Mouse (Mus musculus): ENCODE measurements around the gene Il34.

Gene Il34

GRCm38 (mm10) chr8:110805669-110806068 is at the start of gene Il34:
Gene Il34 (minus strand): TSS chr8:110805924.
- in situ Hi-C loops (cut with MseI, MboI) = loop anchor here in 1 of 2 experiments (5.0 kb wide), 1 partner anchor 53 kb away; no protein-coding TSS in a partner anchor

- in situ Hi-C loops (cut with MseI, MboI) = loop anchor here in 1 of 2 experiments (10.0 kb wide), 1 partner anchor 96 kb away; no protein-coding TSS in a partner anchor
These were observed 45.5 kb upstream of the Il34 start for GRCm38 (mm10) chr8:110851186-110851585.

DNA sequence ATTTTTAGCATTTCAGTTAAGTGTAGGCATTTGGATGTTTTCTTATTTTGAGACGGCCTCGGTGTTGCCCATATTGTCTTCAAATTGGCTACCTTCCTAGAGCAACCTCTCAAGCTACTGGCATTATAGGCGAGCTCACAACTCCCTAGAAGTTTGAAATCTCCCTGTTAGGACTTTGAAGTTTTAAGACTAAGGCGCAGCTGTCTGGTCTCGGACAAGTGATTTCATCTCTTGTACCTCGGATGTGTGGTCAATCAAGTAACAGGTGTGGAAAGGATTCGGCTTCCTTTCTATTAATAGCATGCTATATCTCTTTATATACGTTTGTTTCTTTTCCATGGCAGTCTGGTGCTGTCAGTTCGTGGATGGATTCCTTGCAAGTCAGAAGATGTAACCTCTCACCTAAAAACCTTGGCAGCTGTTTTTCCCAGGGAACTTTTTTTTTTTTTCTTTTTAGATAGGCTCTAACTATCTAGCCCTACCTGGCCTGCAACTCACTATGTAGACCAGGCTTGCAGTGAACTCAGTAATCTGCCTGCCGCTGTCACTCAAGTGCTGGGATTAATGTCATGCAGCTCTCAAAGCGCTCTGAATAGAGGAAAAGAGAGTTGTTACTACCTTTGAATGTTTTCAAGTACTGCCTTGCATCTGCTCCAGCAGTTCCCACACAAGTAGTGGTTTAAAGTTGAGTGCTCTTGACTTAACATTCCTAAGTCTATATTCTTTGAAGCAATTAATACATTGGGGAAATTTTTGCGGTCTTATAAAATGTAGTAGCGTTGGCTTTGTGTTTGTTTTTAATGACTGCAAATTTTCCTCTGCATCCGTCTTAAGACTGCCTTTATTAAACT is 42.1 kb upstream of the Il34 start:
- in situ Hi-C loops (cut with MseI, MboI) = no loop called here

DNA sequence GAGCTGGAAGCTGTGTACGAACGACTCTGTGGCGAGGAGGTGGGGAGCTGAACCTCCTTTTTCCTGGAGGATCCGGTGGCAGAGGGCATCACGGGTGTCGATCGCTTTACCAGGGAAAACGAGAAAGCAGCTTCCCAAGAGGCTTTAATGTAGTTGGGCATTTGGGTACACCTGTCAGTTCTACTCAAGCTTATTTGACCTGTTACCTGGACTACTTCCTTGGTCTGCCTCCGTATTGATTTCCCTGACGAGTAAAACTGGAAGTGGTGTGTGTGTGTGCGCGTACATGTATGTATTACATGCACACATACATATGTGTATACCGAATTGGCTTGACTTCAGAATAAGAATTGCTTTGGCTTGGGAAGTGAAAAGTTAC is 41.4 kb upstream of the Il34 start:
- in situ Hi-C loops (cut with MseI, MboI) = no loop called here

- in situ Hi-C loops (cut with MseI, MboI) = no loop called here
These were observed 40.9 kb upstream of the Il34 start, which contains the start of the genes Cog4 and Sf3b3 for GRCm38 (mm10) chr8:110846405-110847170. Gene Cog4 (plus strand): TSS chr8:110846600. Gene Sf3b3 (minus strand): TSS chr8:110846787.

- in situ Hi-C loops (cut with MseI, MboI) = no loop called here
These were observed 40.2 kb upstream of the Il34 start for GRCm38 (mm10) chr8:110845821-110846404.

DNA sequence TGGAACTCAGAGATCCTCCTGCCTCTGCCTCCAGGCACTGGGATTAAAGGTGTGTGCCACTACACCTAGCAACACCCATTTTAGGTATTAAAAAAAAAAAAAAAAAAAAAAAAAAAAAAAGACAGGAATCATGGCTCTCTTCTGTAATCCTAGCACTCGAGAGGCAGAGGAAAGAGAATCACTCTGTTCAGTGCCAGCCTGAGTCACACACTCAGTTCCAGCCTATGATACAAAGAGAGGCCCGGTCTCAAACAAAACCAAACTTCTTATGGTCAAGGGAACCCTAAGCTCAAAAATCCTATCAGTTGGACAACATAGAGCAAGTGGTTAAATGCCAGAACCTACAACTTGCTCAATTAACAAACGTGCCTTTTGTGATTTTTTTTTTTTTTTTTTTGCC is 39.2 kb upstream of the Il34 start:
- in situ Hi-C loops (cut with MseI, MboI) = no loop called here

DNA sequence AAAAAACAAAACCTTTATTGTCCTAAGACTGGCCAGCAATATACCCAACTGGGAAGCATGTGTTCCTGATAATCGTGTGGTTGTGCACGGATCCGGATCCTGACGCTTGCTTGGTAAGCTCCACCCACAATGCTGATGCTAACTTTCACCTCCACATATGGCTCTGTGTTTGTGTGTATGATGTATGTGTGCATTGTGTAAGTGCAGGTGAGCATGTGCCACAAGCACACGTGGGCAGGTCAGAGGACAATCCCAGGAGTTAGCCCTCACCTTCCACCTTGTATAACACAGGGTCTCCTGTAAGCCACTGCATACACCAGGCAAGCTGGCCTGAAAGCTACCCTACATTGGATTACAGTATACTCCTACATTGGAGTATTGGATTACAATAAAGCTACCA is 37.5 kb upstream of the Il34 start:
- in situ Hi-C loops (cut with MseI, MboI) = no loop called here

- in situ Hi-C loops (cut with MseI, MboI) = no loop called here
These were observed 36.4 kb upstream of the Il34 start for GRCm38 (mm10) chr8:110842012-110842574.

DNA sequence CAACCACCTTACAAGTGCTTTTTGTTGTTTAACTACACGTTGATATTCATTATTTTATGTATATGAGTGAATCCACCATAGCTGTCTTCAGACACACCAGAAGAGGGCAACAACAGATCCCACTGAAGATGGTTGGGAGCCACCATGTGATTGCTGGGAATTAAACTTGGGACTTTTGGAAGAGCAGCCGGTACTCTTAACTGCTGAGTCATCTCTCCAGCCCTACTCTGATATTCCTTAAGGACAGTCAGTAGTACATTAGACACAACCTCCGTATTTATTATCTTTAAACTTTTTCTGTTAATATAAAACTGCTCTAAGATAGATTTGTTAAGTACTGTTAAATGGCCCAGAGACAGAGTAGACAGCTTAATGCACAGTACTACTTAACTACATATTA is 26.2 kb upstream of the Il34 start:
- in situ Hi-C loops (cut with MseI, MboI) = no loop called here

- in situ Hi-C loops (cut with MseI, MboI) = no loop called here
These were observed 22.8 kb upstream of the Il34 start for GRCm38 (mm10) chr8:110828511-110828910.

DNA sequence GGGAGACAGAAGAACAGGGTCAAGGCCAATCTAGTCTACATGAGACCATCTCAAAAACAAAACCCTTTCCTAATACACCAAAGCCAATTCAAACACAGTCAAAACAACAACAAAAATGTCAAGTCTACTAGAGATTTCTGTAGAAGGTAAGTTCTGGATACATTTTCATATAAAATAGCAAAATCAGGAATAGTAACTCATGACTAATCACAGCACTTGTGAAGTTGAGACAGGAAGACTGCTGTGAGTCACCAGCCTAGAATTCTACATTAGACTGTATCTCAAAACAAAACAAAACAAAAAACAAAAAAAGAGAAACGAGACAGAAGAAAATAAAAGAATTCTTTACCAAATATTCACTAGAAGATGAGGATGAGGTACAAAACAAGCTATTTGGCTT is 19.1 kb upstream of the Il34 start:
- in situ Hi-C loops (cut with MseI, MboI) = no loop called here

GRCm38 (mm10) chr8:110821960-110822359 is 16.2 kb upstream of the Il34 start:
- in situ Hi-C loops (cut with MseI, MboI) = no loop called here

DNA sequence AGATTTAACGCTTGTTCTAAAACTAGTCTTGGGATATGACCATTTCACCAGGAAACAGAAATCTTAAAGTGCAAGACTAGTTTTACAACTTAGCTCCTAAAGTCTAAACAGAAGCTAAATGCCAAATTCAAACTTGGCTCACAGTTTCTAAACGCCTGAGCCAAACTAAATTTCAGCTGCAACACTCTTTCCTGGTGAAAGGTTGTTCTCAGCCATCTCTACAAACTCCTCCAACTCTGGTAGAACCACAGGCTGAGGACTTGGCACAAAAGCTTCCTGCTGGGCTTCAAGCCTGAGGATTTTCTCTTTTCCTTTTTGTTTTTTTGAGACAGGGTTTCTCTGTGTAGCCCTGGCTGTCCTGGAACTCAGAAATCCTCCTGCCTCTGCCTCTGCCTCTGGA is 14.5 kb upstream of the Il34 start:
- in situ Hi-C loops (cut with MseI, MboI) = no loop called here

DNA sequence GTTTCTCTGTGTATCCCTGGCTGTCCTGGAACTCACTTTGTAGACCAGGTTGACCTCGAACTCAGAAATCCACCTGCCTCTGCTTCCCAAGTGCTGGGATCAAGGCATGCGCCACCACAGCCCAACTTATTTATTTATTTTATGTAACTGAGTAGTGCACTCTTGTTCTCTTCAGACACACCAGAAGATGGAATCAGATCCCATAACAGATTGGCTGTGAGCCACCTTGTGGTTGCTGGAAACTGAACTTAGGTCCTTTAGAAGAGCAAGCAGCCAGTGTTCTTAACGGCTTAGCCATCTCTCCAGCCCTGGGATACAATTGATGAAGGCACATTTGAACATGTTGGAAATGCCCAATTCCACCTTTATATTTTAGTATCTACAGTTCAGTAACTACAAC is 12.9 kb upstream of the Il34 start:
- in situ Hi-C loops (cut with MseI, MboI) = no loop called here

DNA sequence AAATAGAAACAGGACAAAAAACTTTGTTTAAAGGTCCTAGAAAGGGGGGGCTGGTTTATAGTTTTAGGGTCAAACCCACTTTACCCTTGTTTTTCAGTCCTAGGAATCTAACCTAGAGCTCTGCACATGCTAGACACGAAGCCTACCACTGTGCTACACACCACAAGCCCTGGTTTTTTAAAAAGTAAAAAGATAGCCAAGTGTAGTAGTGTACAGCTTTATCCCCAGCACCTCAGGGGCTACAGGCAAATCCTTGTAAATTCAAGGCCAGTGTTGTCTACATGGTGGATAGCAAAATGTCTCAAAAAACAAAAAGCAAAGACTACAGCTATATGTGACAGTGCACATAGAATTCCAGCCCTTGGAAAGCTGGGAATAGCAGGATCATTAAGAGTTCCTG is 11.3 kb upstream of the Il34 start:
- in situ Hi-C loops (cut with MseI, MboI) = no loop called here

DNA sequence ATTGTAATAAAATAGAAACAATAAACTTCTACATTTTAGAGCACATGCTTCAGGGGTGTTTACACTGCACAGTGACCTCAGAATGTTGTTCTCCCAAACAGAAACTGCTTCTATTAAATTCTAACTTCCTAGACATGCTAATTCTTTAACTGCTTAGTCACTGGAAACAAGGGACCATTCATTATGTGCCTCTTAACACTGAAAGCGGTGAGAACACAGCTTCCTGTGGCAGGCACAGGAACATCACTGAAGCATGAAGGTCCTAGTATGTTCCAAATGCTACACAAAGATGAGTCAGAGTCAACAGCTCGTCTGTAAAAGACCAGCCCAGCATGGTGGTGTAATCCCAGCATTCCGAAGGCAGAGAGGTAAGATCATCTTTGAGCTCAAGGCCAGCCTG is 9.6 kb upstream of the Il34 start:
- in situ Hi-C loops (cut with MseI, MboI) = no loop called here

GRCm38 (mm10) chr8:110813081-110813812 is 7.5 kb upstream of the Il34 start:
- in situ Hi-C loops (cut with MseI, MboI) = no loop called here

DNA sequence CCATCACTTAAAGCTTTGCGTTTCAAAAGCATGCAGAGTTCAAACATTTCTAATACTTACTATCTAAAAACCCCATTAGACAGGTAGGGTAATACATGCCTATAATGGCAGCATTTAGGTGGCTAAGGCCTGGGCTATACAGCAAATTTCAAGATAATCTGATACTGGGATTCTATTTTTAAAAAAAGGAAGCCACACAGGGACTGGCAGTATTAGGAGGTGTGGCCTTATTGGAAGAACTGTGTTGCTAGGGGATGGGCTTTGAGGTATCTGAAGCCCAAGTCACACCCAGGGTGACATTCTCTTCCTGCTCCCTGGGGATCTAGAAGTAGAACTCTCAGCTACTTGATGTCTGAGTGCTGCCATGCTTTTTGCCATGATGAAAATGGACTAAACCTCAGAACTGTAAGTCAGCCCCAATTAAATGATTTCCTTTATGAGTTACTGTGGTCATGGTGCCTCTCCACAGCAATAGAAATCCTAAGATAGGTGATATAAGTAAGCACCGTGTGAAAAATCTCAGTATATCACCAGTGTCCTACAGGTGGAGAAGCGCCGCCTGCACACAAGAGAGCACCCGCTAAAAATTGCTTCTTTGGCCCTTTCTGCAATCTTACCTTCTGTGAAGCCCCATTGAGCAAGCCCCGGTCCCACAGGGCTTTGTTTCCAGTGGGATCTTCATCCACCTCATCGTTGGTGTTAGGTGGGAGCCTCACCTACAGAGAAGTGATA is 6.8 kb upstream of the Il34 start:
- in situ Hi-C loops (cut with MseI, MboI) = no loop called here

DNA sequence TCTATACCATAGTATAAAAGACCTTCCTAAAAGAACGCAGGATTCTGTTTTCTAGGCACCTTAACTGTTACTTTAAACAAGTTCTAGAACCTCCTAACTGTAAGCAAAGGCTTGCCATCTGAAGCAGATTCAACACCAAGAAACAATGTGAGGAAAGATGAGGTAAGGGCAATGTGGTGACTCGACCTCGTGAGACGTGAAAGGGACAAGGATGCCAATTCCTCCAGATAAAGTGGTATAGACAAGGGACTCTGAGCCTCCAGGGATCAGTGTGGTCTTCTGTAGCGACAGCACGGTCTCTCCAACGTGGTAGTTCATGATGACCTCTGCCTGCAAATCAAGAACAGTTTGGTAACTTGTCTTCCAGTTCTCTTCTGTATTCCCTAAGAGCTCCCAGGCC is 6.1 kb upstream of the Il34 start:
- in situ Hi-C loops (cut with MseI, MboI) = no loop called here

DNA sequence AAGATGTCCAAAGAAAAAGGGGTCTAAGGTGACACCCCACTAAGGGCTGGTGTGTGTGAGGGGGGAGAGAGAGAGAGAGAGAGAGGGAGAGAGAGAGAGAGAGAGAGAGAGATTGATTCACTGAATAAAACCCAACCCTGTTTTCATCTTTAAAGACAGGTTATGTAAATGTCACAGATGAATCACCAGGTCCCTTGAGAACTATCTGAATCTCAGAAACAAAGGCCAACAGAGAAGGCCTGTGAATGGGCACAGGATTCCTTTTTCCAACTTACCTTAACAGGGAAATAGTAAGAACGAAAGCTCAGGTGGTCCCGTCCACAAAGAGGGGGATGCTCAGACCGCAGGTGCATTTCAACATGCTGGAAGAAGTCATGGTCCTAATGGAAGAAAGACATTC is 5.4 kb upstream of the Il34 start:
- in situ Hi-C loops (cut with MseI, MboI) = no loop called here

Data from mouse trophoblast stem cell (cell line).